Comparison of ENCODE assay signal across 18 mouse cellular contexts in the genomic region with DNA sequence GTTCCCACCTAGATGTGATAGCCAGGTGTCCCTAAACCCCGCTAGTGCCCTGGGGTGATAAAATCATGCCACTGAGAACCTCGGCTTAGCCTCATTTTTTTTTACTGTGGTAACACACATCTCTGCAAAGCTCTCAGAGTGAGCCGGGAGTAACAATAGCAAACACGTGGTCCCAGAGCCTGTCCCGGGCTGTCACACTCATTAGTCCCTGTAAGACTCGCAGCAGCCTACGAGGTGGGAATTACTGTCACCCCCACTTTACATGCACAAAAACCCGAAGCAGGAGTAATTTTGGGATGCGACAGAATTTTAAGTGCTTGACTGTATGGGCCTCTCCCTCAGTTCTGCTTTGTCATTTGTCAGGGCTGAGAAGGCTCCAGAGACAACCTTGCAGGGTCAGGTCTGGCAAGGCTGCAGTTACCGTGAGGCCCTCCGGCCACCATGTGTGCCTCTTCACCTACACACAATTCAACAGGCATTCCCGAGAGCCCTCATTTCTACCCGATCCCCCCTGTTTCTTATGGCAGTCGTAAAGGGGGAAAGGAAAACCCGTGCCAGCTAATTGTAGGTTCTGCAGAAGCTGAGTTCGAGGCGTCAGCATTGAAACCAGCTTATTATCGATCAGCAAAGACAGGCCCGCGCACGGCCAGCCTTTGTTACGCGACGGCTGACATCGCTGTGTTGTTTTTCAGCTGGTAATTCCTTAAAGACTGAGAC.
DNase-seq lines count a peak whose midpoint lies in the region; ATAC-seq and TF ChIP-seq lines count a peak whose summit lies in the region.
"Had no signal": no experiment of that assay in that cellular context is flagged by ENCODE, and none has a peak within 500 bp of the region (broad histone marks: within the 10 kb centered on the region; RNA-seq: fewer than 3 reads in every experiment).

No protein-coding gene starts in this region.

- no peak overlapping the region for H3K9ac ChIP-seq in forebrain, embryonic 13.5 days
- H3K9ac ChIP-seq in midbrain, postnatal 0 days (replicated peaks; ENCODE audit: low read length, poor library complexity, severe bottlenecking) = no peak overlapping the region
- no peak overlapping the region for H3K9ac ChIP-seq in kidney, embryonic 15.5 days
- no peak overlapping the region for H3K9ac ChIP-seq in intestine, embryonic 16.5 days (ENCODE audit: low read depth, low read length)
- H3K9ac ChIP-seq: heart, embryonic 12.5 days; limb, embryonic 15.5 days; liver, postnatal 0 days had no signal

- no peak overlapping the region for H3K4me3 ChIP-seq in forebrain, embryonic 13.5 days
- H3K4me3 ChIP-seq in limb, embryonic 10.5 days = no peak overlapping the region
- H3K4me3 ChIP-seq in midbrain, postnatal 0 days (ENCODE audit: low read depth, low read length) = no peak overlapping the region
- H3K4me3 ChIP-seq in kidney, embryonic 15.5 days (replicated peaks) = no peak overlapping the region
- H3K4me3 ChIP-seq in intestine, embryonic 16.5 days (ENCODE audit: low read length) = no peak overlapping the region
- H3K4me3 ChIP-seq: heart, embryonic 12.5 days; limb, embryonic 15.5 days had no signal

- 16% methylated on average over 25 of the region's 25 CpGs for WGBS in forebrain, embryonic 13.5 days
- 60% methylated on average over 25 of the region's 25 CpGs for WGBS in limb, embryonic 10.5 days
- 35% methylated on average over 25 of the region's 25 CpGs for WGBS in midbrain, postnatal 0 days
- WGBS in kidney, embryonic 15.5 days = 57% methylated on average over 25 of the region's 25 CpGs
- WGBS in intestine, embryonic 16.5 days = 54% methylated on average over 25 of the region's 25 CpGs

- no peaks in the 10 kb centered on the region for H3K9me3 ChIP-seq in forebrain, embryonic 13.5 days (replicated peaks)
- H3K9me3 ChIP-seq in limb, embryonic 10.5 days (replicated peaks) = no peaks in the 10 kb centered on the region
- no peaks in the 10 kb centered on the region for H3K9me3 ChIP-seq in midbrain, postnatal 0 days (ENCODE audit: low read length)
- no peaks in the 10 kb centered on the region for H3K9me3 ChIP-seq in kidney, embryonic 15.5 days (replicated peaks)
- H3K9me3 ChIP-seq in intestine, embryonic 16.5 days (ENCODE audit: control insufficient read depth, low read length) = no peaks in the 10 kb centered on the region
- H3K9me3 ChIP-seq: heart, embryonic 12.5 days; limb, embryonic 15.5 days had no signal

- peak overlapping the region; percentile 18 for H3K4me2 ChIP-seq in forebrain, embryonic 13.5 days
- H3K4me2 ChIP-seq in midbrain, postnatal 0 days (ENCODE audit: low read depth, low read length, poor library complexity, severe bottlenecking) = no peak overlapping the region
- no peak overlapping the region for H3K4me2 ChIP-seq in kidney, embryonic 15.5 days
- no peak overlapping the region for H3K4me2 ChIP-seq in intestine, embryonic 16.5 days (ENCODE audit: low read depth, low read length)
- H3K4me2 ChIP-seq: heart, embryonic 12.5 days; limb, embryonic 15.5 days had no signal

- ATAC-seq in forebrain, embryonic 13.5 days = peak; percentile 80
- ATAC-seq in midbrain, postnatal 0 days (ENCODE audit: low FRiP score) = peak; percentile 39; the same call in 1 of the 2 replicates
- ATAC-seq in kidney, embryonic 15.5 days (replicated peaks; ENCODE audit: low FRiP score) = no peak
- no peak for ATAC-seq in intestine, embryonic 16.5 days

- peak; percentile 86 for DNase-seq in brain, embryonic 14.5 days (ENCODE audit: low read depth)
- DNase-seq in limb, embryonic 10.5 days (ENCODE audit: low spot score) = no peak
- no peak for DNase-seq in midbrain, postnatal 0 days (ENCODE audit: low spot score)
- no peak for DNase-seq in adrenal gland, postnatal 25 days
- DNase-seq in gastrocnemius, adult 18-20 months (ENCODE audit: low spot score) = no peak
- DNase-seq: adrenal gland, adult 2 months; cerebellum, adult 9-10 months; embryo, embryonic 11 days; heart, postnatal 4 days; kidney, adult 18-20 months; liver, postnatal 0 days; thymus, adult 2 months had no signal

- peaks cover 53% of the 10 kb centered on the region for H3K4me1 ChIP-seq in forebrain, embryonic 13.5 days
- peaks cover 30% of the 10 kb centered on the region for H3K4me1 ChIP-seq in limb, embryonic 10.5 days
- H3K4me1 ChIP-seq in midbrain, postnatal 0 days (ENCODE audit: insufficient read depth, low read length) = no peaks in the 10 kb centered on the region; the same call in 1 of the 2 replicates
- H3K4me1 ChIP-seq in kidney, embryonic 15.5 days = peaks cover 4% of the 10 kb centered on the region; the same call in 1 of the 2 replicates
- no peaks in the 10 kb centered on the region for H3K4me1 ChIP-seq in intestine, embryonic 16.5 days (ENCODE audit: control insufficient read depth, insufficient read depth, low read length)
- H3K4me1 ChIP-seq: heart, embryonic 12.5 days had no signal

- H3K36me3 ChIP-seq in forebrain, embryonic 13.5 days (ENCODE audit: poor library complexity, severe bottlenecking) = no peaks in the 10 kb centered on the region
- H3K36me3 ChIP-seq in limb, embryonic 10.5 days = no peaks in the 10 kb centered on the region
- no peaks in the 10 kb centered on the region for H3K36me3 ChIP-seq in midbrain, postnatal 0 days (ENCODE audit: insufficient read depth, low read length)
- no peaks in the 10 kb centered on the region for H3K36me3 ChIP-seq in kidney, embryonic 15.5 days
- no peaks in the 10 kb centered on the region for H3K36me3 ChIP-seq in intestine, embryonic 16.5 days (ENCODE audit: control insufficient read depth, insufficient read depth, low read length)
- H3K36me3 ChIP-seq: heart, embryonic 12.5 days; limb, embryonic 15.5 days had no signal

- peak overlapping the region; percentile 89 for H3K27ac ChIP-seq in forebrain, embryonic 13.5 days
- H3K27ac ChIP-seq in limb, embryonic 10.5 days = 0 out of 2 replicates have a peak overlapping the region, but pooled peaks have one; percentile 30
- peak overlapping the region; percentile 52; the same call in 1 of the 2 replicates for H3K27ac ChIP-seq in midbrain, postnatal 0 days (ENCODE audit: low read depth, low read length)
- no peak overlapping the region for H3K27ac ChIP-seq in kidney, embryonic 15.5 days
- H3K27ac ChIP-seq in intestine, embryonic 16.5 days (ENCODE audit: low read length) = no peak overlapping the region
- H3K27ac ChIP-seq: limb, embryonic 15.5 days; macrophage had no signal

- TF ChIP-seq CTCF in brain, embryonic 14.5 days (IDR thresholded peaks at IDR 0.05; ENCODE audit: borderline replicate concordance, extremely low read depth, insufficient read depth, insufficient read length) = no peak
- TF ChIP-seq CTCF in midbrain, postnatal 0 days (IDR thresholded peaks at IDR 0.05) = no peak

- H3K27me3 ChIP-seq in forebrain, embryonic 13.5 days = no peaks in the 10 kb centered on the region; the same call in 1 of the 2 replicates
- peaks cover 87% of the 10 kb centered on the region for H3K27me3 ChIP-seq in limb, embryonic 10.5 days (ENCODE audit: low read depth, poor library complexity, severe bottlenecking)
- no peaks in the 10 kb centered on the region for H3K27me3 ChIP-seq in midbrain, postnatal 0 days (ENCODE audit: insufficient read depth, low read length)
- H3K27me3 ChIP-seq in kidney, embryonic 15.5 days = peaks cover 99% of the 10 kb centered on the region
- no peaks in the 10 kb centered on the region for H3K27me3 ChIP-seq in intestine, embryonic 16.5 days (replicated peaks; ENCODE audit: control insufficient read depth, insufficient read depth, low read length)

- no peak for TF ChIP-seq POLR2A in brain, embryonic 14.5 days (IDR thresholded peaks at IDR 0.05; ENCODE audit: borderline replicate concordance, extremely low read depth, insufficient read depth, insufficient read length, poor library complexity, severe bottlenecking)

Comparison
In these comparisons a context has a peak if more than half of its experiments do, and no peak if none do; other contexts are left out.
1. ATAC-seq: peak in forebrain, embryonic 13.5 days (single experiment) and midbrain, postnatal 0 days (single experiment); none in kidney, embryonic 15.5 days (single experiment) and intestine, embryonic 16.5 days (single experiment).
2. H3K27ac ChIP-seq: peak in forebrain, embryonic 13.5 days (single experiment), limb, embryonic 10.5 days (single experiment) and midbrain, postnatal 0 days (single experiment); none in kidney, embryonic 15.5 days (single experiment) and intestine, embryonic 16.5 days (single experiment).